Mouse (Mus musculus) MN1 (cell line): ENCODE measurements around the gene Samd4.
A peak's percentile ranks its signal among the peaks of the same experiment; 100 is the strongest.

ENCODE experiments used
- DNase-seq: peaks from one replicate; pipeline ENCODE4 v3.0.0-alpha.2; 2016; ENCODE audit warnings: low spot score

The Samd4 gene

GRCm38 (mm10) chr14:46955574-46956043 lies 73.0 kb downstream of the Samd4 start:
- DNase-seq, result no peak

- no peak for DNase-seq
Measured at GRCm38 (mm10) chr14:46956121-46956520, 73.5 kb downstream of the Samd4 start.

- no peak for DNase-seq
Measured at GRCm38 (mm10) chr14:46959166-46959721, 76.6 kb downstream of the Samd4 start.

GRCm38 (mm10) chr14:46959831-46960230 lies 77.2 kb downstream of the Samd4 start:
- no peak for DNase-seq

GRCm38 (mm10) chr14:46962832-46963231 lies 80.2 kb downstream of the Samd4 start:
- DNase-seq, result no peak

- no peak for DNase-seq
Measured at GRCm38 (mm10) chr14:46964074-46964872, 81.6 kb downstream of the Samd4 start.

- DNase-seq, result peak; percentile 15
Measured at GRCm38 (mm10) chr14:46966206-46966605, 83.6 kb downstream of the Samd4 start.

GRCm38 (mm10) chr14:46968046-46968445 lies 85.4 kb downstream of the Samd4 start:
- DNase-seq, result no peak

- peak; percentile 47 for DNase-seq
Measured at GRCm38 (mm10) chr14:46970673-46971072, 88.0 kb downstream of the Samd4 start.

GRCm38 (mm10) chr14:46971802-46972201 lies 89.1 kb downstream of the Samd4 start:
- no peak for DNase-seq

- DNase-seq, result no peak
Measured at GRCm38 (mm10) chr14:46974874-46975273, 92.2 kb downstream of the Samd4 start.

GRCm38 (mm10) chr14:46975969-46976368 lies 93.3 kb downstream of the Samd4 start:
- no peak for DNase-seq

- DNase-seq, result no peak
Measured at GRCm38 (mm10) chr14:46976712-46977111, 94.1 kb downstream of the Samd4 start.

- no peak for DNase-seq
Measured at GRCm38 (mm10) chr14:46977660-46978059, 95.0 kb downstream of the Samd4 start.

GRCm38 (mm10) chr14:46979172-46979571 lies 96.5 kb downstream of the Samd4 start:
- no peak for DNase-seq

GRCm38 (mm10) chr14:46980736-46981438 lies 98.2 kb downstream of the Samd4 start:
- DNase-seq, result no peak

- DNase-seq, result no peak
Measured at GRCm38 (mm10) chr14:46982106-46982505, 99.5 kb downstream of the Samd4 start.

GRCm38 (mm10) chr14:46984542-46985125 lies 102.0 kb downstream of the Samd4 start:
- DNase-seq, result no peak

- DNase-seq, result peak; percentile 87
Measured at GRCm38 (mm10) chr14:46989694-46990093, 107.0 kb downstream of the Samd4 start.

GRCm38 (mm10) chr14:46990450-46990849 lies 107.8 kb downstream of the Samd4 start:
- no peak for DNase-seq

- DNase-seq, result no peak
Measured at GRCm38 (mm10) chr14:46994704-46995103, 112.0 kb downstream of the Samd4 start.

GRCm38 (mm10) chr14:46999321-47000025 lies 116.8 kb downstream of the Samd4 start:
- DNase-seq, result peak; percentile 45
